Mouse (Mus musculus): ENCODE data around the gene Fads1.
A peak's percentile ranks its signal among the peaks of the same experiment; 100 is the strongest.

The Fads1 gene

DNA sequence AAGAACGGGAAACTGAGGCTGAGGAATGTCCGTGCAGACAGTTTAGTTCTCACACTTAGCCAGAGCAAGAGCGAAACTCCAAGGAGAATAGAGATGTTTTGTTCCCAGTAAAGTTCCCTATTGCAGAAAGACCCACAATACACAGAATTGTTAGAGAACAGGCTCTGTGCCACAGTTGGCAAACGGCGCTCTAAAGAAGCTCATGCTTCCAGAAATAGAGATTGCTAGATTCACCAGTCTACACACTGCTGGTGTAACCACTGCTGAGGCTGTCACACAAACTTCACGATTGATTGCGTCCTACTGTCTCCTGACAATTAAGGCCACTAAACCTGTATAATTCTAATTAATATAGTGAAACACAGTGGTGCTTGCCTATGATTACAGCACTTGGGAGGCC lies 1.5 kb upstream of the Fads1 start:
- DNase-seq: no peak

DNA sequence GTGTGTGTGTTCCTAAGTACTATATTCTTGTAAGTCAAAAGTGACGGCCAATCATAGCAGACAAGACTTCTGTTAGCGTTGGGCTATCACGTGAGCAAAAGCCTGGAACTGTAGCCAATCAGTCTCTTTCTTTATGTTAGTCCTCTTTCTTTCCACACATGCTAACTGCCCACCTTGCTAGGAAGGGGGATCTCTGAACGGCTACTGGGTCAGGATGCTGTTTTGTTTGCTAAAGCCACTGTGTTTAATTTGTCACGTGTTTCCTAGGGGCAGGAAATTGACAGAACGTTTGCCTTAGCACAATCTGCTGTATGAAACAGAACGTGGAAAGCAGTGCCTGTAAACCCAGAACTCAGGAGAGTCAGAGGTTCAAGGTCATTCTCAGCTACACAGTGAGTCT lies 546 bp upstream of the Fads1 start:
- DNase-seq: no peak

DNA sequence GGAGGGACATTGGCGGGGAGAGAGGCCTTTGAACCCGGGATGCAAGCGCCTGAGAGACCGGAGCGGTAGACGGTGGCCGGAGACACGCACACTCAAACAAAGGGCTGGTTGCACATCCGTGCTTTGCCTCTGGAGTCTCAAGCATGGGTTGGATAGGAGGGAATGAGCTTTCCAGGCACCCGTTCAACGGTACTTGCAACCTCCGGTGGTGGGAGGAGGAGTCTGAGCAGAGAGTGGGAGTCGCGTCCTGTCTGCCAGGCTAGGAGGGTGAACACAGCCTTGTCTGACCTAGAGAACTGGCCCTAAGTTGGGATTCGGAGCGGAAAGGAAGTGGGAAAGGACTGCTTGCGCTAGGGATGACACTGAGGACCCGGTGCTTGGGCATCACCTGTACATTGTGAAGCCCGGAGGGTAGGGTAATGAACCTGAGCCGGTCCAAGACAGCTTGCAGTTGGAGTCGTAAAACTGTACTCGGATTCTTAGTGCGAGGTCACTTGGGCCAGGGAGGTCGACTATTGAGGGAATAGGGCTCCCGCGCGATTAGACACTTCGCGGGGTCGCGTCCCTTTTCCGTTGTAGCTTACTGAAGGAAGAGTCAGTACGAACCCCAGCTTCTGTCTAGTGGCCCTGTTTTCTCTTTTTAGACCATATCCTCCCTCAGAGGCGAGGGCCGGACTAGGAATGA lies 753 bp downstream of the Fads1 start:
- peak; percentile 66 for DNase-seq

GRCm38 (mm10) chr19:10184096-10184495 lies 1.4 kb downstream of the Fads1 start:
- DNase-seq: no peak

- no peak for DNase-seq
Observed at GRCm38 (mm10) chr19:10185876-10186275, 3.2 kb downstream of the Fads1 start.

- DNase-seq: no peak
Observed at GRCm38 (mm10) chr19:10186569-10186968, 3.9 kb downstream of the Fads1 start.

GRCm38 (mm10) chr19:10188281-10188811 lies 5.7 kb downstream of the Fads1 start:
- peak; percentile 69 for DNase-seq

DNA sequence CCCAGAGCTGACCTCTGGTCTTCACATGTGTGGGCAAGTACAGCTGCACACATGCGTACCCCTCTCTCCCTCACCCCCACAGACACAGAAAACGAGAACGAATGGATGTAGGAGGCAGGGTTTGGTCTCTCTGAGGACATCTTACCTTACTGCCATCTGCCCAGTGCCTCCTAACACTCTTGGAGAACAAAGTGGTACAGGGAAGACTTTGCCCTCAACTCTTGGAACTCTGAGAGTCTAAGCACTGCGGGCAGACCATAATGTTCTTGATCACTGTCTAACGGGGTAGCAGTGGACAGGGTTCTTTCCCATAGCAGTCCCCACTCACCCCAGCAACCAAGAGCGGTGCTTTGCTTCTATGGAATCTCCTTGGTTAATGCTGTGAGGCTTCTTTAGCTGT lies 6.3 kb downstream of the Fads1 start:
- no peak for DNase-seq

GRCm38 (mm10) chr19:10189940-10190339 lies 7.3 kb downstream of the Fads1 start:
- no peak for DNase-seq

DNA sequence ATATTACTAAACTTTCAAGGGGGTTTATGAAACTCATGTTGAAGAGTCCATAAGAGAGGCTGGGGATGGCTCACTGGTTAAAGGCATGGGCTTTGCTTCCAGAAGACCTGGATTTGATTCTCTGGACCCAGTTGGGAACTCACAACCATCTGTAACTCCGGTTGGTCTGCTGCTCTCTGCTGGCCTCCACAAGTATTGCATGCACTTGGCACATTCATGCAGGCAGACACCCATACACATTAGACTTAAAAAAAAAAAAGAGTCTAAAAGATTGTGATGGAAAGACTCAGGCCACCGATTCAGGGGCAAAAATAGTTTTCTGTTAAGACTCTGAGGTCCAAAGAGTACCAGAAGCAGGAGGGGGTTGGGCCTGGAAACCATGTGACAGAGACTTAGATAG lies 8.1 kb downstream of the Fads1 start:
- no peak for DNase-seq

DNA sequence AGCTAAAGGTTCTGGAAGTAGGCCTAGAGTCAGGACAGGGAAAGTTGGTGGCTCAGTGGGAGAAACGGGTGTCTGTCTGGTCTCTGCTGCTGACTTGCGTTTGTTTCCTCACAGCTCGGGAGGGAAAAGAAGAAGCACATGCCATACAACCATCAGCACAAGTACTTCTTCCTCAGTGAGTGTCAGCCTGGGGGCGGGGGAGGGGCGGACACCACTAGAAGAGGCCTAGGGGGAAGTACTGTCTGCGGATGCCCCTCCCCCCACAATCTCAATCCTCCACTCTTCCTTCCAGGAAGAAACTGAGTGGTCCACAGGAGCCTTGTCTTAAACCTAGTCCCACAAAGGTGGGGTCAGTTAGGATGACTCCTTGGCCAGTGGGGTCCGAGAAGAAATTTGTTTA lies 8.6 kb downstream of the Fads1 start:
- no peak for DNase-seq

DNA sequence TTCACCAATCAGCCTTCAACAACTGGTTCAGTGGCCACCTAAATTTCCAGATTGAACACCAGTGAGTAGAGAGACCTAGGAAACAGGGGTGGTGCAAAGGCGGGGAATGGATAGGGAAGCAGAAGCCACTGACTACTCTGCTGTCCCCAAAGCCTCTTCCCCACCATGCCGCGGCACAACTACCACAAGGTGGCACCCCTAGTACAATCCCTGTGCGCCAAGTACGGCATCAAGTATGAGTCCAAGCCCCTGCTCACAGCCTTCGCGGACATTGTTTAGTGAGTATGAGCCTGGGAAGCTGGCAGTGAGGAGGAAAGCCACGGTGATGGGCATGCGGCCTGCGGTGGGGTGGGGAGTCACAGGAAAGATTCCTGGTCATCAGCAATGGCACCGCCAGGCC lies 11.6 kb downstream of the Fads1 start:
- DNase-seq: no peak

- no peak for DNase-seq
Observed at GRCm38 (mm10) chr19:10195252-10195651, 12.6 kb downstream of the Fads1 start.

- no peak for DNase-seq
Observed at GRCm38 (mm10) chr19:10197130-10197529, 14.4 kb downstream of the Fads1 start.

GRCm38 (mm10) chr19:10198286-10198685 lies 15.6 kb downstream of the Fads1 start:
- DNase-seq: no peak

DNA sequence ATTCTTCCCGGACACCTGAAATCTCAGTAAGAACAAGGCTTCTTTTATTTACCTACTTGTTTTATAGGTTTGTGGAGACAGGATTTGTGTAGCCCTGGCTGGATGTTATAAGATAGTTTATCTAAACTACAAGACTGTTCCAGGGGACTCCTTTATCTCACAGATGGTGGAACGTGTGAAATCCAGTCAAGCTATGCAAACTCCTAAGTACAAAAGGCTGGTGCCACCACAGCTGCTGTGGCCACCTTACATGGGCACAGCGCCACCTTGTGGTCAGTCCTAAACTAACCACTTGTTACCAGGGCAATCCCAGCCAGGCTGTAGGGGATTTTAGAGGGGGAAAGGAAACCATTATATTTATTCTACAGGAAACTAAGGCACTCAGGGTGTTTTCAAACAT lies 16.0 kb downstream of the Fads1 start:
- DNase-seq: peak; percentile 74

DNA sequence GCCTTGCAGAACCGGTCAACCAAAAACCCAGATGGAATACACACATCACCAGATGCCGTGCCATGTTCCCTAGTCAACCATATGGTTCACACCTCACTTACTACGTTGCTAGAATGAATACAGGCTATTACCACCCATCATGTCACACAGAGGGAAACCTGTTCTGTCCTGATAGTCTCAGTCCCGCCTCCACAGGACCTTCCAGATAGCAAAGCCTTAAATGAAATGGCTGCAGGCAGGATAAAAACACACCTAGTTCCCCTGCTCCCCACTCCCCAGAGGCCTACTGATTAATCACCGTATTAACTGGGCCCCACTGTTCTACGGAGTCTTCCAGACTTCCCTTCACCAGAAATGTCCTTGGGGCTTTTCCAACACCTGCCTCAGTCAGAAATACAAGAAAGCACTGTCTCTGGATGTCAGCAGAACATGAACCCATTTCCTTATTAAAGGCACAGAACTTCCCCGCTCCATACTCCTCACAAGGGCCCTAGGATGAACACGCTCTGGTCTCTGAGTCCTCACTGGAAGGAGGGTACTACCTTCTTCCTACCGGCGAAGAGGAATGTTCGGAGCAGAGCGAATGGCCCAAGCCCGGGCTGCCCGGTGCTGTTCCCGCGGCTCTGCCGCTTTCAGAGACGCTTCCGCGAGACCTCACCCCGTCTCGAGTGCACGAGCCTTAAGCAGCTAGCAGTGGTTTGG lies 20.6 kb downstream of the Fads1 start:
- no peak for DNase-seq

- DNase-seq: peak; percentile 96
Observed at GRCm38 (mm10) chr19:10203848-10204615, 21.3 kb downstream of the Fads1 start, which contains the start of the genes Tmem258 and Fen1. Gene Tmem258 (plus strand): TSS chr19:10204014. Gene Fen1 (minus strand): TSS chr19:10204169.

DNA sequence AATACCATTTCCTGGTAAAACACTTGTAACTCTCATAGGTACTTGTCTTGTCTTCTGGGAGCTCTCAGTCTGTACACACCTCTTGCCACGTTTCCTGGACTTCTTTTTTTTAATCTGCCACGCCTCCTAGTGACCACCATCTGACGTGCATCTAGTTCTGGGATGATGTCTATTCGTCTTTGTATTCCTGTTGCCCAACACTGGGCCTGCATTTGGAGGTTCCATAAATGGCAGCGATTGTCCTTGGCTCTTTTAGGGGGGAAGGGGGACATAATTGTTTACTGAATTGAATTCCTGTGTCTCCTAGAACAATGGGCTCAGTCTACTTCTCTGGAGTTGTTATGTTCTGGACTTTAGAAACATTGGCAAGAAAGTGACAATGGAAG lies 21.9 kb downstream of the Fads1 start:
- DNase-seq: peak; percentile 38

DNA sequence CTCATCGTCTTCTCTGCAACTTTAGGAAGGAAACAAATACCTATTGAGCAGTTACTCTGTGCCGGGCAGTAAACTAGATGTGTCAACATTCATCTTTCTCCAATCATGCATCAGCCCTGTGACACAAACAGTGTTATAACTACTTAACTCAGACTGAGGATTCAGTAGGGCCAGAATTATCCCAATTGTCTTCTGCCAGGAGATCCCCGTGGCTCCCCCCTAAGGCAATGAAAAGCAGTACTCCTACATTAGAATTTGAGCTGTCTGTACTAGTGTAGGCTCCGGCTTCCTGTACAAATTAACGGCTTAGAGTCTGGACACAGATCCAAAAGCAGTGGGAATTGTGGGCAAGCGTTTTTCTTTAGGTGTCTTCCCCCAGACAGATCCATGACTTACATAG lies 22.4 kb downstream of the Fads1 start:
- DNase-seq: no peak

GRCm38 (mm10) chr19:10208851-10209250 lies 26.2 kb downstream of the Fads1 start:
- no peak for DNase-seq

GRCm38 (mm10) chr19:10210885-10211284 lies 28.2 kb downstream of the Fads1 start:
- DNase-seq: no peak

GRCm38 (mm10) chr19:10213796-10214471 lies 31.2 kb downstream of the Fads1 start:
- DNase-seq: no peak

All from cerebellum, adult 8-10 months (tissue).